Mouse (Mus musculus) heart, postnatal 25 days (tissue): ENCODE data around the gene Tecpr1. TPM values are rescaled to one million over a fixed set of nuclear protein-coding genes. Genes with fewer than 3 reads are reported as not detected.

Source experiments
- DNase-seq: peaks from one replicate; pipeline ENCODE4 v3.0.0; 2022; ENCODE audit warnings: low spot score
- intact Hi-C: fragments of 180-260 bp; cut with DNase I; formaldehyde crosslinking; loops from one replicate; pipeline ENCODE4 v1.15.1; 2025
- total RNA-seq, 2 experiments: library from RNA; stranded (reverse); gene quantifications; 2 replicates each; pipeline ENCODE4 v1.2.3; 2021

Tecpr1 gene
- total RNA-seq, 2 experiments from 2014 or later, result 23.0 to 24.9 TPM

- no peak for DNase-seq
- intact Hi-C loops, result no loop called here
Observed at GRCm38 (mm10) chr5:144183647-144184335, 39.6 kb downstream of the Tecpr1 start.

DNA sequence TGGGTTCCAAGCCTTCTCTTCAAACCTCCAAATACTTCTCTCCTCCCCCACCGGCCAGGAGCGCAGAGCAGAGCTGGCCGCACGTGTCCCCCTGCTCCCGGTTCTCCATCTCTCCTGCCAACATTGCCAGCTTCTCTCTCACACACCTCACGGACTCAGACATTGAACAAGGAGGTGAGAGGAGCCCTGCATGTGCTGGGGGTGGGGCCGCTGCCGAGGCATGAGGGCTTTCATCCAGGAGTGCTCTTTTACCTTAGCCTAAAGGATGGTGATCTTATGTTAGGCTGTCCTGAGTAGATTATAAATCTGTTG, 40.2 kb downstream of the Tecpr1 start:
- DNase-seq, result no peak
- intact Hi-C loops, result no loop called here

- intact Hi-C loops, result no loop called here
Observed at GRCm38 (mm10) chr5:144182542-144183247, 40.7 kb downstream of the Tecpr1 start.

DNA sequence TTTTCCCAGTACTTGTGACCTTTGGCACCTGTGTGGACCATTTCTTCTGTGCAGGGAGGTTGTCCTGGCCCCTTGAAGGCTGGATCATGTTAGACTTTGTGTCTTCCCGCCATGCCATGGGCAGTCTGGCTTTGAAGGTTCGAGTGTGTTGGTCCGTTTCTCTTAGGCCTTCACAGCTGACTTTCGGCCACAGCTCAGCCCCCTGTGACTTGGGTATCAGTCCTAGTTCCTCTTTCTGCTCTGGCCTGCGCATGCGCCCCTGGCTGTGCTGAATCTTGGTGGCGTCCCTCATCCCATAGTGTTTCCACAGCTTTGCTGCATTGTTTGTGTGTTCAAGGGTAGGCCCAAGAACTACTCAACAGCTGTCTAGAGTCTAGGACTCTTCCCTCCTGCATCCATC, 42.2 kb downstream of the Tecpr1 start:
- DNase-seq, result no peak
- intact Hi-C loops, result no loop called here

More at GRCm38 (mm10) chr5:144182542-144183247, 40.7 kb downstream of the Tecpr1 start:
- no peak for DNase-seq

DNA sequence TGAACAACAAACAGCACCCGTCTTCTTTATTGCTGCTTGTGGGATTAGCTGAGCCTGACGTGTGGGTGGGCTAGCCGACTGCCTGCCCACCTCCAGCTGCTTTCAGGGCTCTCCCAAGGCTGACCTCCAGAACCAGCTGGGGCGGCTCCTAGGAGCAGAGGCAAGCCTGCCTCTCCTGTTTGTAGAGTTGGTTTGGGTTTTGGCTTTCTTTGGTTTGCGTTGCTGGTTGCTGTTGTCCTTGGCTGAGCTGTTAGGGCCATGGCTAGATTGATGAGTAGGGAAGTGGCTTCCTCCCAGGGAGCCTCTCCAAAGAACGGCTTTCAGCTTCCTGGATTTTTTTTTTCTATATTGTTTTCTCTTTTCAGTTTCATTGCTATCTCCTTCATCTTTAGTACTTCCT, 45.2 kb downstream of the Tecpr1 start:
- DNase-seq, result no peak
- intact Hi-C loops, result no loop called here

- no peak for DNase-seq
Observed at GRCm38 (mm10) chr5:144173648-144174047, 49.8 kb downstream of the Tecpr1 start.

GRCm38 (mm10) chr5:144169275-144169975, 54.0 kb downstream of the Tecpr1 start:
- intact Hi-C loops, result no loop called here
- DNase-seq, result no peak

More at GRCm38 (mm10) chr5:144173648-144174047, 49.8 kb downstream of the Tecpr1 start:
- intact Hi-C loops, result no loop called here

GRCm38 (mm10) chr5:144165756-144166155, 57.7 kb downstream of the Tecpr1 start:
- intact Hi-C loops, result no loop called here
- DNase-seq, result no peak

DNA sequence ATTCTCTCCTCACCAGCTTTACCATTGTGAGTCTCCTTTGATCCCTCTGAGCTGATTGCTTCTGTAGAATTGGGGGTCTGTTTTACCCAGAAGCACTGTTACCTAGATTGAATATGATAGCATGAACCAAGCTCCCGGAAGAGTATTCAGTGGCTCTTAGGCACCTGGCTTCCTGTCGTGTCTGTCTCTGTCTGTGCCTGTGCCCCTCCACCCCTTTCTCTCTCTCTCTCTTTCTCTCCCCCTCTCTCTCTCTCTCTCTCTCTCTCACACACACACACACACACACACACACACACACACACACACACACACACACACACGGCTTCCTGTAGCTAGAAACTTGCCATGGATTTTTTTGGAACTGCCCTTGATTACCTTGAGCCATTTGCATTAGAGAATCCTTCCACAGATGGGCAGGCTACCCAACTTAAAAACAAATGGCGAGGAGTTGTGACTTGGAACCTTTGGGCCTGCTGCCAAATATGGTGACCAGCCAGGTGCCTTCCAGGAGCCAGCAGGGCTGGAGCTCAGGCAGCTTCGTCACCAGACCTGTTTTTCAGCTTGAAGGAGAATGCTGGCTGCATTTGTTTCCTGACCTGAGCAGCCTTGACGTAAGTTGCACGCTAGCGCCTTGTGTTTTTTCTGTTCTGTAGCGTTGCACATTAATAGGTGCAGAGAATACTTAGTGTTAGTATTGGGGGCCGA, 60.5 kb downstream of the Tecpr1 start:
- DNase-seq, result no peak
- intact Hi-C loops, result no loop called here

GRCm38 (mm10) chr5:144162080-144162812, 61.2 kb downstream of the Tecpr1 start:
- intact Hi-C loops, result no loop called here
- DNase-seq, result no peak

- DNase-seq, result no peak
- intact Hi-C loops, result no loop called here
Observed at GRCm38 (mm10) chr5:144159137-144159536, 64.3 kb downstream of the Tecpr1 start.

DNA sequence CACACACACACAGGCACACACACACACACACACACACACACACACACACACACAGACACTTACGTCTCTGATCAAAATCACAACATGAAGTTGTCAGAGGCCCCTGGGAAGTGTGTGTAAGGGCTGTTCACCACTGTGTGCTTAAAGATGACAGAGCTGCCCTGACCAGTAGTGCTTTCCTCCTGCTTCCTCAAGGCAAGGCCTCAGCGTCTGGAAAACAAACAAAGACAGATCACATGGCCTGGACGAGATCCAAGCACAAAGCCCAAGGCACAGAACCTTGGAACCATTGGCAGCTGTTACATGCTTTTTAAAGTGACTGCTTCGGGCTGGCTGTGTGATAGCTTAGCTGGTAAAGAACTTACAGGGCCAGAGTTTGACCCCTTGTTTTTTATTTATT, 64.8 kb downstream of the Tecpr1 start:
- intact Hi-C loops, result no loop called here
- DNase-seq, result peak; percentile 65

DNA sequence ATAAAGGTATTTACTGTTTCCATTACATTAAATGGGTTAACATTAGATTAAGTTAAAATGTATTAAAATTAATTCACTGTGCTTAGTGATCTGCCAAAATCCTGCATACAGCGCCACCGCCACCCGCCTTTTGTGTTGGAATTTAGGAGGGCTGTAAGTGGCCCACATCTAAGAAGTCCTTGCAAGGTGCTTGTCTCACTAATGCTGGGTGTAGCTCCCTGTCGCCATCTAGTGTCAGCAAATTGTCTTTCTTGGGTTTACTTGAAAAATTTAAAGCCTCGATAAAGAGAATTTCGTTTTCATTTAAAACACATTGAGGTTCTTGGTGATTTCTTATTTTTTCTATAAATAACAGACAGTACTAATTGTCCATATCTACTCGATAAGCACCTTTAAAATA, 68.9 kb downstream of the Tecpr1 start:
- no peak for DNase-seq
- intact Hi-C loops, result loop anchor here (1.0 kb wide), 2 partner anchors 55 to 114 kb away; no protein-coding TSS in a partner anchor

GRCm38 (mm10) chr5:144151270-144151669, 72.1 kb downstream of the Tecpr1 start:
- intact Hi-C loops, result no loop called here
- no peak for DNase-seq

DNA sequence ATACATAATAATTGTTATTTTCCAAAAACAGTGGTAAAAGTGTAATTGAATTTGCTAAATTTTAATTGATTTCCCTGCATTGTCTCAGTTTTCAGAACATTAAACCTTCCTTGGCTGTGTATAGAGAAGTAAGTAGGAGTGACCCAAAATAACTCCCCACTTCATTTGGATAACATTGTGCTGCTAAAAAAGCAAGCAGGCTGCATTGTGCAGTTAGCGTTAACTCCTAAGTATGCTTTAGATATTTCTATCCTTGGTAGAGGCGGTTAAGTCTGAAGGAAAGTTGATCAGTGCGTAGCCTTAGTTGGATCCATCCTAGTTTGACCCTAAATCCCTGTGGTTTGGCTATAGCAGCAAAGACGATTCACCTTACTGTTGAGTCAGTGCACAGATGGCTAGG, 73.9 kb downstream of the Tecpr1 start:
- no peak for DNase-seq
- intact Hi-C loops, result no loop called here

DNA sequence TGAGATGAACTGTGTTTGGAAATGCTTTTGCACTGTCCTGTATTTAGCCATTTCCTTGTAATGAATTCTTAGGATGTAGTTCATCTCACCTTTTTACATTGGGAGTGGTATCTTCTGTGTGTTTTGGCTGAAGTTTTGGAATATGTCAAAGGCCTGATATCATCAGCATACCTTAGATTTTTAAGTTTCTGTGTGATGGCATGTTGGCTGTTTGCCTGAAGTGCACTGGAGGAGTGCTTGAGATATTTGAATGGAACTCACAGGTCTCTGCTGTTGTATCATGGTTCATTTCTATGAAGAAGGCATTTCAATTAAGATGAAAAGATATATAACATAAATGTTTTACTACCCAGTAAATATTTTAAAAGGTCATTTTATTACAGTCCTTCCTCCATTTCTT, 76.5 kb downstream of the Tecpr1 start:
- DNase-seq, result no peak
- intact Hi-C loops, result no loop called here
